Mouse (Mus musculus): Measurements from ENCODE around the gene Cfap36. TPM values are rescaled to one million over a fixed set of nuclear protein-coding genes. Genes with fewer than 3 reads are reported as not detected.

The Cfap36 gene
- total RNA-seq (2015; ENCODE audit: low replicate concordance) (17.3 and 23.5 TPM in 2 replicates), total RNA-seq (2017; ENCODE audit: low replicate concordance) (43.6 and 59.7 TPM in 2 replicates)

DNA sequence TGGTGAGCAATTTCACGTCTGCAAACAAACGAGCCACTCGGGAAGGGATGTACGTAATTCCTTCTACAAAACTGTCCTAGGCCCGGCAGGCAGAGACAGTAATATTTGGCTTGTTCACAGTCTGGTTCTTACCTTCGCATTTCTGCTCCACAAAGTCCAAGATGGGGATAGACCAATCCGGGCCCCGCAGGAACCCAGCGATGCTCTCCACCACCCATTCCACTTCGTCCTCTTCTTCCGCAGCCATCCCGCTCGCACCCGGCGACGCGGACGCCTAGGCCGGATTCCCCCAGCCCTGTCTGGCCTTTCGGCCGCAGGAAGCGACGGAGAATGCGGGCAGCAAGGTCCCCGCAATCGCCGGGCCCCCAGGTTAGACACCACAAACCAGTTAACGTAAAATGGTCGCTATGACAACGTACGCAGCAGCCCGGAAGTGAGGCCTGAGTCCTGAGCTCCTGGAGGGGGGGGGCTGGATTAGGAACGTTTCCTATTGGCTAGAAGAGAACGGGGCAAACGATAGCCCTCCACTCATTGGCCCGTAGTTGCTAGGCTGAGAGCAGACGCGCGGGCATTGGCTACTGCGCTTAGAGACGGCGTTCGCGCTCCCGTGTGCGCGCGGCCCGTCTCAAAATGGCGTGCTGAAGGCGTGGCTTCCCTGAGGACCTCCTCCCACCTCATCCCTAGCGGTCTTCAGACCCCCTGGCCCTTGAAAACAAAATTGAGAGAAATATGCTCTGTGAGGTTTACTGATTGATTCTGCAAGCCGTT, at the start of gene Cfap36:
TSS of gene Cfap36 (minus strand) at position 527 of the 768 bp plus-strand sequence.
- peak; percentile 99 for ATAC-seq (replicated peaks; ENCODE audit: low FRiP score, poor library complexity, severe bottlenecking)

DNA sequence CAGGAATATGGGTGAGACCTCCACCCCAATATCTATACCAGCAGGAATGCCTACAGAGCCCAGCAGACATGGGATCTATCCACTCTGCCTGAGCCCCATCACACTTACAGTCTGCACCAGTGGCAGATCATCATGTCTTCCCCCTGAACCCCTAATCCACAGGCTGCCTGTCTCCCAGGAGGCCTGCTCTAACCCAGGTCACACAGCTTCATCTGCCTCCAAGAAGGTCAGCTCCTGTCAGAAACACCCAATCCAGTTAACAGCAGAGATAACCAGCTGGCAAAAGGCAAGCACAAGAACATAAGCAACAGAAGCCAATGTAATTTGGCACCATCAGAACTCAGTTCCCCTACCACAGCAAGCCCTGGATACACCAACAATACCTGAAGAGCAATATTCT, 40.1 kb upstream of the Cfap36 start:
- ATAC-seq (replicated peaks; ENCODE audit: low FRiP score, poor library complexity, severe bottlenecking) = no peak

DNA sequence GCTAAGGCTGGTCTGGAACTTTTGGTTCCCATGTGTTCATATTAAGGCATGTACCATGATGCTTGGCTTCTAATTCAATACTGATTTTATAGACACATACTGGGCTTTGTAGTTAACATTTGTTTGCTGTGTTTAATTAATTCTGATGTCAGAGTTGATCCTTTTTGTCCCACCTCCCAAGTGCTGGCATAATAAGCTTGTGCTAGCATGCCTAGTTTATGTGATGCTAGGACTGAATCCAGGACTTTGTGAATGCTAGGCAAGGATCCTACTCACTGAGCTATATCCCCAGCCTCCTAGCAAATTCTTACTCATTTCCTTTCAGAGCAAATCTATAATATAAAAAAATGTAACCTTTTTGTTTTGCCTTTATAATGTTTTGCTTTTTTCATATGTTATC, 38.8 kb upstream of the Cfap36 start:
- ATAC-seq (replicated peaks; ENCODE audit: low FRiP score, poor library complexity, severe bottlenecking) = no peak

DNA sequence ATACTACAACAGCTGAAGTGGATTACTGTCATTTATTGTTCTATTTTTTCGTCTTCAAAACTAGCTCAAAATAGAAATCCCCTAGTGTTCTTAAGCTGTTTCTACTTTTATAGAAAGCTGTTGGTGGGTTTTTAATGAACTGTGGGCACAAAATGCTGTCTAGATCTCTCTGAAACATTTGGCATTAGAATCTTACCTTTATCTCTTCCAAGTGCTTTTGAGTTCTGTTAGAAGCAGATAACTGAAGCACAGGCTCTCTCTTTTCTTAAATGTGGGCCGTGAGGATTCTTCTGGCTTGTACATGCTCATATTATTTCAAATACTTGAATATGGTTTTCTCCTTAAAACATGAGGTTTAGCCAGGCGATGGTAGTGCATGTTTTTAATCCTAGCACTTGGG, 27.5 kb upstream of the Cfap36 start:
- no peak for ATAC-seq (replicated peaks; ENCODE audit: low FRiP score, poor library complexity, severe bottlenecking)

DNA sequence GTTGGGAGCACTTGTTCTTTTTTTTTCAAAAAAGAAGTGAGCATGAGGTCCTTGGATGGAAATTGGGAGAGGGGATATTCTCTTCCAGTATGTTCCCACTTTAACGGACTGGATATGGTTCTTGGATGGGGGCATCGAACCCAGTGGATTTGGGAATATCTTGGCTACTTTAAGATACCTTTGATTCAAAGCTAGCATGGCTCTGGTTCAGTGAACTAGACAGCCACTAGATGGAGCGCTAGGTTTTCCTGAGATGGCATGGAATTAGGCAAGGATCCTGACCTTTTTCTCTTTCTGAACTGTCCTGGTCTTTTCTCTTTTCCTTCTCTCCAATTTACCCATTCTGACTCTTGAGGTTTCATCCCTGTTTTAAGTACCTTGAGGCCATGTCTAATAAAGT, 20.6 kb upstream of the Cfap36 start:
- ATAC-seq (replicated peaks; ENCODE audit: low FRiP score, poor library complexity, severe bottlenecking) = no peak

DNA sequence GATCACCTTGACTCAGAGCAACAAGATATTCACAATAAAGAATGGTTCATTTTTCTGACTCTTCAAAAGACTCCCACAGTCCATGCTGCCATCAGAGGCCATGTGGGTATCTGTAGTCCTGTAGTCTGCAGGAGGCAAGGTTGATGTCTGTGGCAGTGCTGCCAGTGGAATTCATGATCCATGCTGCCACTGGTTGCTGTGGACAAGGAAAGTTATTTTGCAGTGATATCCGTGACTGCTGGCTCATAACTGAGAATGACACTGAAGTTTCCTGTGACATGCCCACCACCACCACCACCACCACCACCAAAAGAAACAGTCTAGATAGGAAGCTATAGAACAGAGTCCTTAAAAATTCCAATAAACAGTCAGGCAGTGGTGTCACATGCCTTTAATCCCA, 7.4 kb upstream of the Cfap36 start:
- ATAC-seq (replicated peaks; ENCODE audit: low FRiP score, poor library complexity, severe bottlenecking) = no peak

DNA sequence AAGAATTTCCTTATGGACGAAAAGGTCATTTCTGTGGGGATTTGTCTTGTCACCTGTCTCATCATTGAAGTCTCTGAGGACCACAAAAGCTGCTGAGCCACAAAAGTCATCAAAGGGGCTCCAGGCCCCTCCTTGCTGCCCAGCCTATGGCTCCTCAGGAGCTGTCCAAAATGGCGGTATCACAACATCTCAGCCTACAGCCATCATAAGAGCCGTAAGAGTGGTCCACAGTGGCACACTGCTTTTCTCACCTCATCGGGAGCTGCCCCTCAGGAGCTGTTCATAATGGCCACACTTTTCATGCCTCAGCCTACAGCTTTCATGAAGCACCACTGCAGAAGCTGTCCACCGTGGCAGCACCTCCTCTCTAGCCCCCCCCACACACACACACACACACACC, 1.2 kb upstream of the Cfap36 start:
- no peak for ATAC-seq (replicated peaks; ENCODE audit: low FRiP score, poor library complexity, severe bottlenecking)

DNA sequence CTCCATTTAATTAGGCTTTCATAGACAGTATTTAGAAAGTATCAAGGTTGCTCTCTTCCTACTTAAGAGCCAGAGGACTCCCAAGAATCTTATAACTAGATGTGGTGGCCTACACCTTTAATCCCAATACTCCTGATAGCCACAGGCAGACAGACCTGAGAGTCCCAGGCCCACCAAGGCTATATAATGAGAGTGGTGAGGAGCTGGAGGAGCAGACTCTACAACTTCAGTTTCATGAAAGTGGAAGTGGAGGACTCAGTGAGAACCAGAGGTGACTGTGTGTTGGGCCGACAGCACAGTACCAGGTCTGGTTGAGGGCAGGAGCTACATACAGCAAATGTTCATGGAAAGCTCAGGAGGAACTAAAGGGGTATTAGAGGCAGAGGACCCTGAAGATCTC, 516 bp upstream of the Cfap36 start:
- no peak for ATAC-seq (replicated peaks; ENCODE audit: low FRiP score, poor library complexity, severe bottlenecking)

DNA sequence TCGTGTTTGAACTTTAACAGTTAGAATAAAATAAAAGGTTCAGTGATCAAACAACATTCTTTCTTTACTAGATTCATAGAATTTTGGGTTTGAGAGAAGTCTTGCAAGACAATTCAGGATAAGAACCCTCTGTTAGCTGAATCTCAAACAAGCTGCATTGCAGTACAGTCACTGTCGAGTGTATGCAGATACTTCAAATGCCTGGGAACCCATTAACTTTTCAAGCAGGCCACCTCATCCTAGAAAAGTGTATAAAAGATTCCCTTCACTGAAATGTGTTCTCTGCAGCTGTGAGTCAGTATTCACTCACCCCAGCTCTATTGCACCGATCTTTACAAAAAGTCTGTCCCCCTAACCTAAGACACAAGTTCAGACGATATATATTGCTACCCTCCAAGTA, 1.2 kb downstream of the Cfap36 start:
- no peak for ATAC-seq (replicated peaks; ENCODE audit: low FRiP score, poor library complexity, severe bottlenecking)

DNA sequence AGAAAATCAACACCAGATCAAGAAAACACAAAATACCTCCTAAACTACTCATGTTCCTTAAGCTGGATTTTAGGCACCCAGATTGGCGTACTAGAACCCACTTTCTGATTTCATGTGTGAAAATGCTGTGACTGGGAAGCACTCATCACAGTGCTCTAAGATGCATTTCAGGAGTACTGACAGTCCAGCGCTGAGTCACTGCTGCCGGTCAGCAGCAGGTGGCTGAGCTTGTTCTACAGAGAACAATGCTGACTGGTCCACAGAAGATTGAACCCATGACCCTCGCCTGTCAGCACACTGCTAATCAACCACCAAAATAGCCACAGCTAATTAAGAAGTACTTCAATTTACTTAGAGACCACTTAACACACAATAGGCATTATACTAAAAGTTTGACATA, 5.2 kb downstream of the Cfap36 start:
- ATAC-seq (replicated peaks; ENCODE audit: low FRiP score, poor library complexity, severe bottlenecking) = no peak

DNA sequence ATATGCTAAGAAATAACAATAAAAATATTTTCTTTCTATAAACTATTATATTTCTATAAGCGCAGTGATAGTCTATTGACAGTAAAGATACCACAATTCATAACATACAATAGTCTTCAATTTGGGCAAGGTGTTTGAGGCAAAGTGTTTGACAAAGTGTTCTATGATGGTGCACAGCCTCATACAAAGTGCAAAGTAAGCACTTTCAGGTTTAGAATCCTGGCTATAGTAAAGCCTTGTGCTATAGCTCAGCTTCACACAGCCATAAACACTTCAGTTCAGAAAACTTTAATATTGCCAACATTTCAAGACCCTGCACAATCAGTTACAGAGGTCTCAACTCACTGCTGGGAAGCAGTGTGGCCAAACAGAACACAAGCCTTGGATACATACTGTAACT, 7.9 kb downstream of the Cfap36 start:
- ATAC-seq (replicated peaks; ENCODE audit: low FRiP score, poor library complexity, severe bottlenecking) = no peak

DNA sequence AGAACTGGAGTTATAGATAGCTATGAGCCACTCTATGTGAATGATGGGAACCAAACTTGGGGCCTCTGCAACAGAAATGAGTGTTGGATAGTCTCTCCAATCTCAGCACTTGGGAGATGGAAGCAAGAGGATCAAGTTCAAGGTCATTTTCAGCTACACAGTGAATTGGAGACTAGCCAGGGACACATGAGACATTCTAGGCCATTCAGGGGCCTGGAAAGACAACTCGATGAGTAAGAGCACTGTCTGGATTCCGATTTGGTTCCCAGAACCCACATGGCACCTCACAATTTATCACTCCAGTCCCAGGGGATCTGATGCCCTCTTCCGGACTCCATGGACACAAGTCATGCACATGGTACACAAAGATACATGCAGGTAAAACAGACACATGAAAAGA, 8.7 kb downstream of the Cfap36 start:
- ATAC-seq (replicated peaks; ENCODE audit: low FRiP score, poor library complexity, severe bottlenecking) = no peak

DNA sequence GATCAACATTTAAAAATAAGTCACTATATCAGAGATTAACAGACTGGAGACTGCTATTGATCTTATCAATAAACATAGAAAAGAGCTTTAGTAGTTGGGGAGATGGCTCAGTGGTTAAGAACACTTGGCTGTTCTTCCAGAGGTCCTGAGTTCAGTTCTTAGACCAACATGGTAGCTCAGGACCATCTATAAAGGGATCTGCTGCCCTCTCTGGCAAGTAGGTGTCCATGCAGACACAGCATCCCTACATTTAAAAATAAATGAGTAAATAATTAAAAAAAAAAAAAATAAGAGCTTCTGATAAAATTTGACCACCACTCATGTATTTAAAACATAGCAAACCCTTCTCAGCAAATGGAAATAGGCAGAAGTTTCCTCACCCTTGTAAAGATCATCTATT, 9.2 kb downstream of the Cfap36 start:
- no peak for ATAC-seq (replicated peaks; ENCODE audit: low FRiP score, poor library complexity, severe bottlenecking)

DNA sequence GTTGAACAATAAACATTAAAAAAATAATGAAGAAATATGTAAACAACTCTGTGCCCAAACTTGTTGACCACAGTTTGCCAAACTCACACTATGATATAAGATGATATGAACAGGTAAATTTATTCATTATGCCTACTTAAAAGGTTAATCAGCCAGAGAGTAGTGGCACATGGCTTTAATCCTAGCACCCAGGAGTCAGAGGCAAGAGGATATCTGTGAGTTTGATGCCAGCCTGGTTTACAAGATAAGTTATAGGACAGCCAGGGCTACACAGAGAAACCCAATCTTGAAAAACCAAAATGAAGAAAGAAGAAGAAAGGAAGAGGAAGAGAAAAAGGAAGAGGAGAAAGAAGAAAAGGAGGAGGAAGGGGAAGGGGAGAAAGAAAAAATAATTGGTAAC, 9.8 kb downstream of the Cfap36 start:
- ATAC-seq (replicated peaks; ENCODE audit: low FRiP score, poor library complexity, severe bottlenecking) = no peak

DNA sequence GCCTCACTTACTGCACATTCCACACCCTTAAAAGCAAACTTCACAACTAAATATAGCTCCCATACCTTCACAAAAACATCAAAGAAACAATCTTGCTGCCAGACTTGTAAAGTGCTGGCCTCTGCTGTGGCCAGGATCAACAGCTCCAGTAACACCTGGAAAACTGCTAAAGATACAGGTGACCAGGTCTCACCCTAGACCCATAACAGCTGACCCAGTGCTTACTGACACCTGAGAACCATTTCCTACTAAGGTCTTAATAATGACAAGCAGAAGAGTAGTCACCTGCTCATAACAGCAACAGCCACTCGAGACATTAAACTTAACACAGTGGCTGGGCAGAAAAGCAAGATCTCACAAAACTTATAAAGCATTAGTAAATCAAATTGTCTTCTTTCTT, 13.6 kb downstream of the Cfap36 start:
- no peak for ATAC-seq (replicated peaks; ENCODE audit: low FRiP score, poor library complexity, severe bottlenecking)

DNA sequence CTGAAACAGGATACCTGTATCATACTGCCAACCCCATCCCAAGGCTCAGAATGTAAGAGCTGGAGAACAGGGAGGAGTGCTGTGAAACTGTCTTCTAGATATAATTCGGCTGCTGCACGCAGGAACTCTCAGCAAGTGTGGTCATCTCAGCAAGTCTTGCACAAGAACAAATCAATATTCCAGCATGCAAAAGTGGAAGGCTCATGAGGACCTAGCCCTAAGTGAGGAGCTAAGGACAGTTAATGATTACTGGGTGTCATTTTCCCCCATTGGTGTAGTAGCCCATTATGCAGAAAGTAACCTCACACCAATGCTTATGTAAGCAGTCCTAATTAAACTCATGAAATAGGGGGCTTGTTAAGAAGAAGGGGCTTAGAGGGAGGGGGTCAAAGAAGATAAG, 18.3 kb downstream of the Cfap36 start:
- ATAC-seq (replicated peaks; ENCODE audit: low FRiP score, poor library complexity, severe bottlenecking) = no peak

DNA sequence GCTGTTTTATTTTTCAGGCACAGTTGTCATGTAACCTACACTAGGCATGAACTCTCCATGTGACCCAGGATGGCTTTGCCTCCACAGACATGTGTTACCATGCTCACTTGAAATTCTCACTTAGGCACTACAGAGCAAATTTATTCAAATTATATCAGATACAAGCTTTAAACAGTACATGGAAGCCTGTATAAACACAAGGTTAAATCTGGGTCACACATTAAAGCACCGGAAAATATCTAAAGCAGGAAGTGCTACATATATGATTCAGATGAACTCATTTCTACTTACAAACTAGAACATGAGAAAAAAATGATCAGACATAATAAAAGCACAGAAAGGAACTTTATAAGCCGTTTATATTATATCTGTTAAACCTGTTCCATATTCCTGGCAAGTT, 22.5 kb downstream of the Cfap36 start:
- no peak for ATAC-seq (replicated peaks; ENCODE audit: low FRiP score, poor library complexity, severe bottlenecking)

DNA sequence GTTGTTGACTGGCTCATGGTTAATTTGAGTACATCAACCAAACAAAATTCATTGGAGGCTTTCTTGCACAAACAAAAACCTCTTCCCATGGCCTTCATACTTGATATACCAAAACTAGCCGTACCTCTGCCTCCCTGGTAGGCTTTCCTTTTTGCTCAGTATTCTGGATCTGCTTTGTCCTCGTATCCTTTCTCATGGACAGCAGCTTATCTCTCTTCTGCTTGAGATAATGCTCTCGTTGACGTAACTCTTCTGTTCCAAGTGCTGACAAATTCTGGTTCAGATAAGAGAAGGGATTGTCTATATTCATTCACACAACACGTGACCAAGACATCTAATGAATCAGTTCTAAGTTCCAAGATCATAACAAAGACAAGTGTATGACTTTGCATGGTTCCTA, 24.9 kb downstream of the Cfap36 start:
- ATAC-seq (replicated peaks; ENCODE audit: low FRiP score, poor library complexity, severe bottlenecking) = no peak

DNA sequence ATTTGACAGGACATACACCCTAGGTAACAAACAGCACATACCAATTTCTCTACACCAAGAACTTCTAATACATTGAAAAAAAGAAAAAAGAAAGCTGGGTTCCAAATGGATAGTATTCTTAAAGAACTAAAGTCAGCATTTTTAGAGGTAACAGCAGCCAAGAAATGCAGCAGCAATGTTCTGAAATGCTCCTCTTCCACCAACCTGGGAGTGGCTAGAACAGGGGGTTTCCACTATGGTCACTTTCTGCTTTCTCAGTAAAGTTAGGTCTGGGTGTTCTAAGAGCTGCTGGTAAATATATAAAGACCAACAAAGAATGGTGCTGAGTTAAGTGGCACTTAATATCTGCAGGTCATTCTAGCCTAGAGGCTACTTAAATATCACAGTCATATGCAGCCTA, 28.2 kb downstream of the Cfap36 start:
- ATAC-seq (replicated peaks; ENCODE audit: low FRiP score, poor library complexity, severe bottlenecking) = no peak

DNA sequence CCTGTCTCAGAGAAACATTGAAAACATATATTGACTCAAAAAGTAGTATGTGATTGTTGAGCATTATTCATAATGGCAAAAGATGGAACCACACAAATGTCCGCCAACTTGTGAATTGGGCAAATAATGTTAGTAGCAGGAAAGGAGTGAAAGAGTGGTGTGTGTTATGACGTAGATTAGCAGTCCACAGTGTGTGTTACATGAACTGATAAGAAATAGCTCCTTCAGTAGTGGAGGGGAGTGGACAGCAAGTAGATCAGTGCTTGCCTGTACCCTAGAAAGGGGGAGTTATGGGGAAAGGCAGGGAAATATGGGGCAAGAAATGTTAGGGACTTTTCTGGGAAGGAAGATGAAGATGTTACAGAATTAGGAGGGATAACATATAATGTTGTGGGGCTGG, 31.0 kb downstream of the Cfap36 start:
- peak; percentile 61; the same call in 1 of the 2 replicates for ATAC-seq (replicated peaks; ENCODE audit: low FRiP score, poor library complexity, severe bottlenecking)

DNA sequence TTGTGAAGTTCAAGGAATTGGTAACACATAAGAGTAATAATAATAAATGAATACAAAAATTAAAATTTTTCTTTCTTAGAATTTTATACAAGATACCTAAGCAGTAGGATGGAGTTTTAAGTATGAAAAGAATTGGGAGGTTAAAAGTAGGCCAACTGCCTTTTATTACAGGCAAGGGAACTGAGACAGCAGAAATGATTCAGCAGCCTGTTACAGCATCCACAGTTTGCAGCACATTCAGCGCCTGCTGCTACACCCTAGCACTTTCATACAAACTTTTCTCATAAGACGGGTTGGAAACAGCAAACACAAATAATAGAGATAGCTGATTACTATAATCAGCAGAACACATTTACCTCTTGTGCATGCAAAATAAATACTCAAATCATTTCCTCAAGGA, 37.4 kb downstream of the Cfap36 start:
- no peak for ATAC-seq (replicated peaks; ENCODE audit: low FRiP score, poor library complexity, severe bottlenecking)

DNA sequence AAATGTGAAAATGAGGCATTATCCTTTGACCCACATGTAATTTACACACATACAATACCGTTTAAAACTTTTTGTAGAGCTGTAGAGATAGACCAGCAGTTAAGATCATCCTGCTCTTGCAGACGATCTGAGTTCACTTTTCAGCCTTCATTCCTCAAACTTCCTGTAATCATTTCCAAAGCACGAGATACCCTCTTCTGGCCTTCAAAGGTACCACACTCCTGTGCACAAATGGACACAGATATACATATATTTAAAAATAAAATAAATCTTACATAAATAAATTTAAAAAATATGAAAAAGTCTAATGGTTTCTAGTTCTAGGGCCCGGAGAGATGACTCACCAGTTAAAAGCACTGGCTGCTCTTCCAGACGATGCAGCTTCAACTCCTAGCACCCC, 43.6 kb downstream of the Cfap36 start:
- no peak for ATAC-seq (replicated peaks; ENCODE audit: low FRiP score, poor library complexity, severe bottlenecking)

All from erythroid progenitor cell, adult 5-6 weeks (primary cell).